Comparison of ENCODE assay signal across 15 mouse cellular contexts in genomic region chr15:83408692-83409442, GRCm38 (mm10). TPM values are rescaled to one million over a fixed set of nuclear protein-coding genes. Genes with fewer than 3 reads are reported as not detected.
DNase-seq lines count a peak whose midpoint lies in the region; ATAC-seq and TF ChIP-seq lines count a peak whose summit lies in the region.
"Had no signal": no experiment of that assay in that cellular context is flagged by ENCODE, and none has a peak within 500 bp of the region (broad histone marks: within the 10 kb centered on the region; RNA-seq: fewer than 3 reads in every experiment).

No protein-coding gene starts in this region.

- DNase-seq in heart, embryonic 10.5 days (ENCODE audit: low spot score): no peak
- no peak for DNase-seq in heart, postnatal 25 days (ENCODE audit: low spot score)
- DNase-seq in left cerebral cortex, postnatal 36 days (ENCODE audit: low spot score in 2 of 2): peak; percentile 23 to 30
- DNase-seq in left cerebral cortex, adult 11 months (ENCODE audit: low spot score): no peak
- DNase-seq in cerebellum, postnatal 4 days (ENCODE audit: low spot score in 2 of 2): no peak
- no peak for DNase-seq in cerebellum, adult 2 months
- DNase-seq: cerebellum, postnatal 14 days; thymus, postnatal 25 days had no signal

- 0 out of 2 replicates have a peak overlapping the region, but pooled peaks have one; percentile 32 for H3K27ac ChIP-seq in heart, embryonic 10.5 days
- H3K27ac ChIP-seq in bone marrow macrophage, adult 2 months (ENCODE audit: insufficient read depth, low read depth, low read length): peak overlapping the region; percentile 21; the same call in 1 of the 2 replicates
- peak overlapping the region; percentile 87 for H3K27ac ChIP-seq in lung, embryonic 16.5 days (ENCODE audit: low read length)
- H3K27ac ChIP-seq in cerebellum, adult 2 months (ENCODE audit: insufficient read depth, low read length): no peak overlapping the region
- H3K27ac ChIP-seq: forebrain, embryonic 12.5 days; hindbrain, embryonic 15.5 days; midbrain, embryonic 13.5 days had no signal

- no peak for TF ChIP-seq POLR2A in bone marrow macrophage, adult 2 months (IDR thresholded peaks at IDR 0.05; ENCODE audit: borderline replicate concordance, low read depth, low read length)
- no peak for TF ChIP-seq POLR2A in cerebellum, adult 2 months (IDR thresholded peaks at IDR 0.05; ENCODE audit: borderline replicate concordance, insufficient read depth, low read length)

- no peaks in the 10 kb centered on the region for H3K27me3 ChIP-seq in heart, embryonic 10.5 days (ENCODE audit: insufficient read depth, poor library complexity, severe bottlenecking)
- H3K27me3 ChIP-seq in lung, embryonic 16.5 days (ENCODE audit: control insufficient read depth, insufficient read depth, low read depth, low read length): no peaks in the 10 kb centered on the region
- H3K27me3 ChIP-seq in cerebellum, adult 2 months (ENCODE audit: control insufficient read depth, insufficient read depth, low read length): no peaks in the 10 kb centered on the region
- H3K27me3 ChIP-seq: forebrain, embryonic 12.5 days; hindbrain, embryonic 15.5 days; midbrain, embryonic 13.5 days had no signal

- no peak overlapping the region for H3K4me2 ChIP-seq in lung, embryonic 16.5 days (ENCODE audit: low read depth, low read length)
- H3K4me2 ChIP-seq: forebrain, embryonic 12.5 days; hindbrain, embryonic 15.5 days; midbrain, embryonic 13.5 days had no signal

- peaks cover 60% of the 10 kb centered on the region for H3K4me1 ChIP-seq in heart, embryonic 10.5 days
- H3K4me1 ChIP-seq in bone marrow macrophage, adult 2 months (ENCODE audit: control insufficient read depth, insufficient read depth, low read length): peaks cover 61% of the 10 kb centered on the region
- peaks cover 17% of the 10 kb centered on the region for H3K4me1 ChIP-seq in lung, embryonic 16.5 days (replicated peaks; ENCODE audit: control insufficient read depth, insufficient read depth, low read length)
- H3K4me1 ChIP-seq in cerebellum, adult 2 months (ENCODE audit: control insufficient read depth, insufficient read depth, low read length): peaks cover 3% of the 10 kb centered on the region
- H3K4me1 ChIP-seq: forebrain, embryonic 12.5 days; hindbrain, embryonic 15.5 days had no signal

- H3K9me3 ChIP-seq in heart, embryonic 10.5 days: no peaks in the 10 kb centered on the region
- no peaks in the 10 kb centered on the region for H3K9me3 ChIP-seq in lung, embryonic 16.5 days (ENCODE audit: control insufficient read depth, low read length)
- H3K9me3 ChIP-seq: forebrain, embryonic 12.5 days; hindbrain, embryonic 15.5 days; midbrain, embryonic 13.5 days had no signal

- no peak overlapping the region for H3K4me3 ChIP-seq in heart, embryonic 10.5 days
- H3K4me3 ChIP-seq in bone marrow macrophage, adult 2 months (ENCODE audit: insufficient read depth, low read length): no peak overlapping the region
- H3K4me3 ChIP-seq in lung, embryonic 16.5 days (ENCODE audit: low read length): no peak overlapping the region
- H3K4me3 ChIP-seq in cerebellum, adult 2 months (replicated peaks; ENCODE audit: insufficient read depth, low read depth, low read length): no peak overlapping the region
- H3K4me3 ChIP-seq: forebrain, embryonic 12.5 days; hindbrain, embryonic 15.5 days; midbrain, embryonic 13.5 days had no signal

- H3K36me3 ChIP-seq in heart, embryonic 10.5 days: peaks cover 9% of the 10 kb centered on the region; the same call in 1 of the 2 replicates
- H3K36me3 ChIP-seq in lung, embryonic 16.5 days (ENCODE audit: control insufficient read depth, insufficient read depth, low read length): no peaks in the 10 kb centered on the region
- H3K36me3 ChIP-seq: forebrain, embryonic 12.5 days; hindbrain, embryonic 15.5 days; midbrain, embryonic 13.5 days had no signal

- 68% methylated on average over 8 of the region's 8 CpGs for WGBS in heart, embryonic 10.5 days
- 41% methylated on average over 8 of the region's 8 CpGs for WGBS in lung, embryonic 16.5 days
- 76% methylated on average over 8 of the region's 8 CpGs for WGBS in cerebellum, adult 2 months

- 0 out of 2 replicates have a peak overlapping the region, but pooled peaks have one; percentile 0 for H3K9ac ChIP-seq in lung, embryonic 16.5 days (ENCODE audit: low read length)
- H3K9ac ChIP-seq: forebrain, embryonic 12.5 days; hindbrain, embryonic 15.5 days; midbrain, embryonic 13.5 days had no signal

- intact Hi-C loops in heart, postnatal 25 days (cut with DNase I): no loop called here
- intact Hi-C loops in left cerebral cortex, postnatal 36 days (cut with DNase I): no loop called here

- ATAC-seq in lung, embryonic 16.5 days (ENCODE audit: low read depth): peak; percentile 57
- ATAC-seq: activated CD4-positive, CD25-positive, alpha-beta regulatory T cell, adult 4 months; CD4-positive, CD25-positive, alpha-beta regulatory T cell, adult 4 months; midbrain, embryonic 13.5 days had no signal

- no peak for TF ChIP-seq CTCF in bone marrow macrophage, adult 2 months (IDR thresholded peaks at IDR 0.05; ENCODE audit: low read depth, low read length)
- TF ChIP-seq CTCF in cerebellum, adult 2 months (IDR thresholded peaks at IDR 0.05; ENCODE audit: borderline replicate concordance, insufficient read depth, low read depth, low read length): no peak

RNA-seq across cellular contexts. Expression of gene Pacsin2, which starts 55.5 kb away (rescaled TPM):
- polyA plus RNA-seq in heart, embryonic 10.5 days (2016; fragmentation: Nextera tagmentation; extraction: Ambion mirVana): 81.9 and 82.4 TPM in 2 replicates
- total RNA-seq in heart, postnatal 25 days (2021): 100 to 1,000 TPM; 179 to 215 TPM
- total RNA-seq in left cerebral cortex, postnatal 36 days (2021): 100 to 1,000 TPM in 1 of 2 experiments, 10 to 100 TPM in 1; 88.9 to 102 TPM
- 61.4 and 63.7 TPM in 2 replicates for polyA plus RNA-seq in bone marrow macrophage, adult 2 months (2012; ENCODE audit: insufficient read depth, insufficient read length, missing spikeins)
- 71.4 and 73.6 TPM in 2 replicates for polyA plus RNA-seq in lung, embryonic 16.5 days (2015; fragmentation: Nextera tagmentation; extraction: Ambion mirVana)
- 84.7 and 94.9 TPM in 2 replicates for polyA plus RNA-seq in cerebellum, adult 2 months (2012; rRNA removed)

RNA-seq across cellular contexts. Expression of gene Arfgap3, which starts 58.8 kb away (rescaled TPM):
- polyA plus RNA-seq in heart, embryonic 10.5 days (2016; fragmentation: Nextera tagmentation; extraction: Ambion mirVana): 25.8 and 27.5 TPM in 2 replicates
- total RNA-seq in heart, postnatal 25 days (2021): 10 to 100 TPM in 1 of 2 experiments, 1 to 10 TPM in 1; 8.7 to 10.3 TPM
- total RNA-seq in left cerebral cortex, postnatal 36 days (2021): 10 to 100 TPM; 18.9 to 22.3 TPM
- polyA plus RNA-seq in bone marrow macrophage, adult 2 months (2012; ENCODE audit: insufficient read depth, insufficient read length, missing spikeins): 27.8 and 28.6 TPM in 2 replicates
- polyA plus RNA-seq in lung, embryonic 16.5 days (2015; fragmentation: Nextera tagmentation; extraction: Ambion mirVana): 43.8 and 45.8 TPM in 2 replicates
- polyA plus RNA-seq in cerebellum, adult 2 months (2012; rRNA removed): 19.9 and 21.5 TPM in 2 replicates

Comparison
In these comparisons a context has a peak if more than half of its experiments do, and no peak if none do; other contexts are left out.
1. DNase-seq: peak in left cerebral cortex, postnatal 36 days (2 of 2); none in heart, embryonic 10.5 days (single experiment), heart, postnatal 25 days (single experiment), left cerebral cortex, adult 11 months (single experiment), cerebellum, postnatal 4 days (0 of 2) and cerebellum, adult 2 months (0 of 2).